Mouse (Mus musculus) urinary bladder, adult 18-20 months (tissue): ENCODE data around the gene Pex5.

Experiments used
- DNase-seq, 2 experiments: peaks; one replicate each; pipeline ENCODE4 v3.0.0; 2022; ENCODE audit warnings: low spot score in 2 of 2, mixed read lengths in 2 of 2

Pex5 gene

DNA sequence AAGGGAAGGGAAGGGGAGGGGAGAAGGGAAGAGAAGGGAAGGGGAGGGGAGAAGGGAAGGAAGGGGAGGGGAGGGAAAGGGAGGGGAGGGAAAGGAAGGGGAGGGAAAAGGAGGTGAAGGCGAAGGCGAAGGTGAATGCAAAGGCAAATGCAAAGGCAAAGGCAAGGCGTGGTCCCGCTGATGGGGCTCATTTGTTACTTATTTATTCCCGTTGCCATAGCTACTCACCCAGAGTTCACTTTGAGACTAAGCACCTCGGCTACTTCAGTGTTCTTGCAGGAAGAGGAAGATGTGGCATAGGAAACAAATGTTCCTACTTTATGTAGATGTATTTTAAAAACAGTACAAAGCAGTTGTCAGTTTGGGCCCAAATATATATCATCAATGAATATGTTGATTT, 54.3 kb downstream of the Pex5 start:
- no peak for DNase-seq

GRCm38 (mm10) chr6:124358953-124359352, 55.9 kb downstream of the Pex5 start:
- DNase-seq, result no peak

- DNase-seq, result no peak
Measured at GRCm38 (mm10) chr6:124353246-124353645, 61.6 kb downstream of the Pex5 start.
